Mouse (Mus musculus) kidney, embryonic 14.5 days (tissue): ENCODE data around the gene Ddx41. TPM values are rescaled to one million over a fixed set of nuclear protein-coding genes. Genes with fewer than 3 reads are reported as not detected.

ENCODE experiments used
- ATAC-seq: fragments of 200-750 bp; cut with Nextera tagmentation; 2 replicates; pipeline ENCODE4 v1.8.0; 2017; ENCODE audit warnings: moderate number of reproducible peaks, mild to moderate bottlenecking, moderate TSS enrichment, moderate library complexity; ENCODE audit not compliant: low FRiP score, low TSS enrichment
- H3K27ac ChIP-seq: fragments of 300-500 bp; sonication (generic); 2 replicates; pipeline ENCODE4 v1.5.1; 2014; ENCODE audit warnings: low read depth, mild to moderate bottlenecking, low read length, moderate library complexity, mixed read lengths
- H3K27me3 ChIP-seq: fragments of 300-500 bp; sonication (generic); 2 replicates; pipeline ENCODE4 v1.6.1; 2014; ENCODE audit warnings: mild to moderate bottlenecking, low read length; ENCODE audit not compliant: control insufficient read depth, insufficient read depth
- H3K36me3 ChIP-seq: fragments of 300-500 bp; sonication (generic); 2 replicates; pipeline ENCODE4 v1.6.1; 2014; ENCODE audit warnings: low read length, mixed read lengths; ENCODE audit not compliant: control insufficient read depth, insufficient read depth
- H3K4me1 ChIP-seq: fragments of 300-500 bp; sonication (generic); 2 replicates; pipeline ENCODE4 v1.6.1; 2014; ENCODE audit warnings: low read length, mixed read lengths; ENCODE audit not compliant: control insufficient read depth, insufficient read depth
- H3K4me2 ChIP-seq: fragments of 300-500 bp; sonication (generic); replicated peaks from 2 replicates; pipeline ENCODE4 v1.6.1; 2014; ENCODE audit warnings: low read depth, mild to moderate bottlenecking, low read length
- H3K4me3 ChIP-seq: fragments of 300-500 bp; sonication (generic); 2 replicates; pipeline ENCODE4 v1.5.1; 2014; ENCODE audit warnings: mild to moderate bottlenecking, low read length
- H3K9ac ChIP-seq: fragments of 300-500 bp; sonication (generic); 2 replicates; pipeline ENCODE4 v1.6.1; 2014; ENCODE audit warnings: low read depth, mild to moderate bottlenecking, low read length, moderate library complexity
- H3K9me3 ChIP-seq: fragments of 300-500 bp; sonication (generic); 2 replicates; pipeline ENCODE4 v1.6.1; 2016; ENCODE audit warnings: low read length; ENCODE audit not compliant: control insufficient read depth
- WGBS: fragments of 180-500 bp; shearing (Covaris S2); extraction: QIAGEN DNeasy Blood & Tissue Kit; methylation state at CpG from one replicate; pipeline ENCODE4 v1.1.7; 2014; 5-methylcytosine and 5-hydroxymethylcytosine counted together
- polyA plus RNA-seq: library from polyadenylated mRNA; unstranded; fragments of >200 nt; fragmentation: Nextera tagmentation; extraction: Ambion mirVana; gene quantifications from 2 replicates; pipeline ENCODE4 v1.2.1, GENCODE M21; 2014

Ddx41 gene
- polyA plus RNA-seq, 1 experiment from 2014 or later: 94.7 TPM

DNA sequence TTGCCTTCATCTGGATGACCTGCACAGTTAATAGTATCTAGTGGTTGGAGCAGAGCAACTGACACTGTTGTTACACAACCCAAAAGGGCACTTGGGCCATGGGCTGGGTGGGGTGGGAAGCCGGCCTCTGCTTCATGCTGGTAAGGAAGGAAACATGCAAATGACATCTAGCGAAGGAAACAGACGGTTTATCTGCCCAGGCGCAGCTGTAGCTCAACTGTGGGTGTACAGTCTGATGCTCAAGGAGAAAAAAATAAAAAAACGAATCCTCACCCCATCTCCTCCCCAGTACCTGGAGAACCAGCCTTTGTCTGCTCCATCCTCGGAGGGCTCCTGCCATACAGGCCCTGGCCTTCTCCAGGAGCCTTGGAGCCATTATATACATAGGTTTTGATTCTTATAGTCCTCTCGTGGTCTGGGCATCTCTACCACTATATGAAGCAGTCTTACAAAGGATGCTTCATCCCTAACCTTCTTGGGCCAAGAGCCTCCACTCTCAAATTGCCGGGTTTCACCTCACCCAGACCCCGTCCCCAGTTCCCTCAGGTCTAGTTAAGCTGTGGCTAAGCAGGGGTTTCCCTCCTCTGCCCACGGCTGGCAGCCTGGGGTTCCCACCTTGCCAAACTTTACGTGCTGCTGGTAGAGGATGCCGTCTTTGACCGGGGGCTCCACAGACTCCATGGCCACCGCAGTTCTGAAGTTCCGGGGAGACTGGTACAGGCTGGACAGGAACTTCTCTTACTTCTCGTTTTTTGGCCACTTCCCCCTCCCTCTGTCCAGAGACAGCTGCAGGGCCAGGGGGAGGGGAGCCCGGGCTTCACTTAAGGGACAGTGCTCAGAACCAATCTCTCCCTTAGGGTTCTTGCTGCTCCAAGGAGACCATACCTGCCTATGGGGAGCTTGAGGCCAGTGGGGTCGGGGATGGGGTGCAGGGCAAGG, 8.4 kb downstream of the Ddx41 start:
- no peak overlapping the region for H3K4me3 ChIP-seq
- H3K27me3 ChIP-seq: no peaks in the 10 kb centered on the region
- H3K36me3 ChIP-seq: peaks cover 42% of the 10 kb centered on the region
- WGBS: 78% methylated on average over 18 of the region's 18 CpGs
- H3K4me2 ChIP-seq: no peak overlapping the region
- ATAC-seq: no peak
- no peak overlapping the region for H3K9ac ChIP-seq
- H3K27ac ChIP-seq: no peak overlapping the region
- no peaks in the 10 kb centered on the region for H3K9me3 ChIP-seq
- peaks cover 6% of the 10 kb centered on the region for H3K4me1 ChIP-seq

DNA sequence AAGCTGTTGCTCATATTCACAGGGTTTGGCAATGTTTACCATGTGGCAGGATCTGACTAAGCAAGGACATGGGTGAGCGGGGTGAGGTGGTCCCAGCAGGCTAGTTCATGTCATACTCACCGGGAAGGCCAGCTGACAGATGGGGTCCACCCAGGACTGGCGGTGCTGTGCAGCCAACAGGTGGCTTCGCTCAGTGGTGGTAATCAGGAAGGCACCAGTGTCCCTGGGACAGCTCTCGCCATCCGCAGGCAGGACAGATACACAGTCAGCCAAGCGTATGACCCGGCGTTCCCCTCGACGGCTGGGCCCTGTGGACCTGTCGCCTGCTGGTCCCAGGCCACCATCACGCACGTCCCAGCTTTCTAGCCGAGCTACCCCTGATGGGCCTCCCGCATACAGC, 9.2 kb downstream of the Ddx41 start:
- Histone ChIP-seq H3K36me3 (peaks cover 34% of the 10 kb centered on the region), H3K27ac (no peak overlapping the region), H3K4me2 (no peak overlapping the region), H3K27me3 (no peaks in the 10 kb centered on the region), H3K4me3 (no peak overlapping the region), H3K9me3 (no peaks in the 10 kb centered on the region), H3K4me1 (peaks cover 6% of the 10 kb centered on the region), H3K9ac (no peak overlapping the region)
- 83% methylated on average over 16 of the region's 16 CpGs for WGBS
- ATAC-seq: no peak

DNA sequence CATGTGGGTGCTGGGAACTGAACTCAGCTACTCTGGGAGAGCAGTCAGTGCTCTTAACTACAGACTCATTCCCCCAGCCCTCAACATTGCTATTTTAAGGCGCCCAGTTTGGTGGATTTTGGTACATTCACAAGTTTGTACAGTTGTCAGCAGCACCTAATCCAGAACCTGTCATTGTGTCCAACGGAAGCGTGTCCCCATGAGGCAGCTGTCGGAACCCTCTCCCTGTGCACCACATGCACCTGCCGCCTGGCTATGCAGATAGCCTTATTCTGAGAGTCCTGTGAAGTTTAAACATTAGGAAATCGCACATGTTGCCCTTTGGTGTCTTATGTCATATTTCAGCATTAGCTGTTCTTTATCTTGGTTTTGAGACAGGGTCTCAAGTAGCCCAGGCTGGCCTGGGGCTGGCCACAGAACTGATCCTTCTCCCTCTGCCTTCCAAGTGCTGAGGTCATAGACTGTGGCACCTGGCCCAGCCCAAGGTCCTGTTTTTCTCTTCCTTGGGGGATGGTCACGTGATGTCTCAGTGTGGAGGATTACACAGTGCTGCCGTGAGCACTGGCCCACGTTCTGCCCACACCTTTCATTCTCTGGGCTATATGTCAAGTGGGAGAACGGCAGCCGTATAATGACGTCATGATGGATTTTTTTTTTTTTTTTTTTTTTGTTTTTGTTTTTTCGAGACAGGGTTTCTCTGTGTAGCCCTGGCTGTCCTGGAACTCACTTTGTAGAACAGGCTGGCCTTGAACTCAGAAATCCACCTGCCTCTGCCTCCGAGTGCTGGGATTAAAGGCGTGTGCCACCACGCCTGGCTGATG, 10.5 kb downstream of the Ddx41 start:
- no peaks in the 10 kb centered on the region for H3K27me3 ChIP-seq
- peaks cover 6% of the 10 kb centered on the region for H3K4me1 ChIP-seq
- 83% methylated on average over 16 of the region's 16 CpGs for WGBS
- no peak overlapping the region for H3K27ac ChIP-seq
- no peaks in the 10 kb centered on the region for H3K9me3 ChIP-seq
- no peak overlapping the region for H3K9ac ChIP-seq
- H3K36me3 ChIP-seq: peaks cover 22% of the 10 kb centered on the region
- H3K4me3 ChIP-seq: no peak overlapping the region
- no peak overlapping the region for H3K4me2 ChIP-seq
- no peak for ATAC-seq

DNA sequence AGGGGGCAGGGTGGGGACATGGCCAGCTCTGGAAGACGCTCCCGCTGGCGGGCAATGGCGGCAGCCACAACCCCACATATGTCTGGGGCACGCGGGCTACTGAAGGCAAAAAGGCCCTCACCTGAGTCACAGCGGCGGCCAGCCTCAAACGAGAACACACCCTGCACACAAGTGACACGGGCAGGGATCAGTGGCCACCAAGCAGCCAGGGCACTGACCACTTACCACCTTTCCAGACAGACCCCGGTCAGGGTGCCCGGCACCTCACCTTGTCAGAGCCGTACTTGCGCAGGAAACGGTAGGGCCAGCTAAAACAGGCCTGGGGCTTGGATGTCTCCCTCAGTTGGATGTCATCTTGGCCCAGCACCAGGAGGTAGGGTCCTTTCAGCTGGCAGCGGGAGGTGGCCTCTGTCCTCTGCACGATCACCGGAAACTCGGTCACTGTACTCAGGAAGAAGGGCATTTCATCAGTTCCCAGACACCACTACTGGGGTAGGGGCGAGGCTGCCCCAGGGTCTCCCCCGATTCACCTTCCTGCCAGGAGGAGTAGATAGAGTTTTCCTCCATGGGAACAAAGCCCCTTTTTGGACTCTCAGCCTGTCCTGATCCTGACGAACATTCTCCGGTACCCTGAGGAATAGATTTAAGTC, 12.4 kb downstream of the Ddx41 start:
- Histone ChIP-seq H3K27ac (no peak overlapping the region), H3K36me3 (peaks cover 4% of the 10 kb centered on the region; the same call in 1 of the 2 replicates), H3K9me3 (no peaks in the 10 kb centered on the region), H3K4me1 (peaks cover 6% of the 10 kb centered on the region), H3K27me3 (no peaks in the 10 kb centered on the region), H3K9ac (no peak overlapping the region), H3K4me2 (no peak overlapping the region), H3K4me3 (no peak overlapping the region)
- 89% methylated on average over 23 of the region's 23 CpGs for WGBS
- 0 out of 2 replicates have a peak, but pooled peaks have one; percentile 2 for ATAC-seq

DNA sequence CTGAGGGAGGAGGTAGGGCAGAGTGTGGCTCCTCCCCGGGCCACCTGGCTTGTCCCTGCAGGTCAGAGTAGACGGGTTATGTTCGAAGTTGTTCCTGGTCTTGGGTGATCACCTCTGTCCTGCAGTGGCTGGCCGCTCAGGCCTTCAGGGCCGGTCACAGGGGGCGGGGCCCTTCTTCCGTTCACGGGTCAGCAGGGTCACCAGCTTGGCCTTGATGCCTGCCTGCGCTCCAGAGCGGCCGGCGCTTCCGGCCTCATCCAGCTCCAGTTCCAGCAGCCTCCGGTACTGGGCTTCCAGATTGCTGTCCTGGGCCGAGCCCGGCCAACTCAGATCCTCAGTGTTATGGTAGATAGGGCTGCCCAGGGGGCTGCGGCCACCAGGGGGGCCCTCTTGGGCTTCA, 13.2 kb downstream of the Ddx41 start:
- 0 out of 2 replicates have a peak, but pooled peaks cover 3% of the 10 kb centered on the region for H3K36me3 ChIP-seq
- no peaks in the 10 kb centered on the region for H3K27me3 ChIP-seq
- peaks cover 6% of the 10 kb centered on the region for H3K4me1 ChIP-seq
- no peak overlapping the region for H3K4me3 ChIP-seq
- peak; percentile 61 for ATAC-seq
- H3K9ac ChIP-seq: peak overlapping the region; percentile 40
- H3K9me3 ChIP-seq: no peaks in the 10 kb centered on the region
- whole genome bisulfite sequencing: 35% methylated on average over 17 of the region's 17 CpGs
- H3K27ac ChIP-seq: no peak overlapping the region
- no peak overlapping the region for H3K4me2 ChIP-seq

GRCm38 (mm10) chr13:55522730-55523129, 13.7 kb downstream of the Ddx41 start:
- H3K27ac ChIP-seq: no peak overlapping the region
- ATAC-seq: 0 out of 2 replicates have a peak, but pooled peaks have one; percentile 10
- peaks cover 6% of the 10 kb centered on the region for H3K4me1 ChIP-seq
- no peak overlapping the region for H3K4me3 ChIP-seq
- no peak overlapping the region for H3K4me2 ChIP-seq
- H3K9ac ChIP-seq: no peak overlapping the region
- H3K36me3 ChIP-seq: 0 out of 2 replicates have a peak, but pooled peaks cover 3% of the 10 kb centered on the region
- 61% methylated on average over 8 of the region's 8 CpGs for WGBS
- no peaks in the 10 kb centered on the region for H3K27me3 ChIP-seq
- no peaks in the 10 kb centered on the region for H3K9me3 ChIP-seq

GRCm38 (mm10) chr13:55519606-55520005, 16.9 kb downstream of the Ddx41 start:
- H3K9me3 ChIP-seq: no peaks in the 10 kb centered on the region
- no peaks in the 10 kb centered on the region; the same call in 1 of the 2 replicates for H3K27me3 ChIP-seq
- H3K4me1 ChIP-seq: peaks cover 6% of the 10 kb centered on the region
- H3K27ac ChIP-seq: no peak overlapping the region
- WGBS: 76% methylated on average over 4 of the region's 4 CpGs
- no peak for ATAC-seq
- H3K36me3 ChIP-seq: 0 out of 2 replicates have a peak, but pooled peaks cover 3% of the 10 kb centered on the region
- no peak overlapping the region for H3K4me3 ChIP-seq
- no peak overlapping the region for H3K4me2 ChIP-seq
- no peak overlapping the region for H3K9ac ChIP-seq

DNA sequence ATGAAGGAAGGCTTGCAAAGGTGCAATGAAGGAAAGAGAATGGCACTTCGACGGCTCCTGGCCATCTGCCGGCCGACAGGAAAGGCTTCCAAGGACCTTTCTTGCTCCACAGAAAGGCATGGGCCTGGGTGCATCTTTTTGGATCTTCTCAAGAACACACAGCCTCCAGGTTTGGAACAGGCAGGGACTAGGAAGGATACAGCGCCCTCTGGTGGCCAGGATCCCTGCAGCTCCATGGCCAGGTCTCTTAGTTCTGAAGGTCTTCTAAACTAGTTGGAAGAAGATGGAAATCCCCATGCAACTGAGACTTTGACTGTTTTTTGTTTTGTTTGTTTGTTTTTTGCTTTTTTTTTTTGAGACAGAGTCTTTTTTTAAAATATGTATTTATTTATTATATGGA, 19.5 kb downstream of the Ddx41 start:
- Histone ChIP-seq H3K4me1 (peaks cover 6% of the 10 kb centered on the region), H3K4me3 (no peak overlapping the region), H3K36me3 (no peaks in the 10 kb centered on the region), H3K4me2 (no peak overlapping the region), H3K27ac (no peak overlapping the region), H3K9ac (no peak overlapping the region), H3K9me3 (no peaks in the 10 kb centered on the region), H3K27me3 (no peaks in the 10 kb centered on the region; the same call in 1 of the 2 replicates)
- 4% methylated on average over 5 of the region's 5 CpGs for WGBS
- no peak for ATAC-seq
